ENCODE assay signal across 21 mouse cellular contexts in the genomic region with DNA sequence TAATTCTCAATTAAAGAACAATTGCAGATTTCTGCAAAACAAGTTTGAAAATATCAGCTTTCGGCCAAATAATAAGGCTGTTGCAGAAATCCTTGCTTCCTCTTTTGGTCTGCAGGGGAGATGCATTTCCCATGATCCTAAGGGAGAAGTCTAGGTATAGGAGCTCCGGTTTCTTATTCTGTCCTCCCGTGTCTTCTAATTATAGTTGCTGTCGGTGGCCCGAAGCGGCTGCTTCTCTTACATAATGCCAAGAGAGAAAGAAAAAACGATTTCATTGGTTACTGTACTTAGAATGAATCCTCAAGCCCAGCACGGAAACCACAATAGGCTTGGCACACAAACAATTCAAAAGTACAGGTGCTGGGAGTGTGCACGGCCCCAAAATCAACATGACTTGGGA.
DNase-seq lines count a peak whose midpoint lies in the region; ATAC-seq and TF ChIP-seq lines count a peak whose summit lies in the region.
"Had no signal": no experiment of that assay in that cellular context is flagged by ENCODE, and none has a peak within 500 bp of the region (broad histone marks: within the 10 kb centered on the region; RNA-seq: fewer than 3 reads in every experiment).

No protein-coding gene starts in this region.

- no peak for DNase-seq in frontal cortex, postnatal 10 days (ENCODE audit: low spot score in 2 of 2)
- peak; percentile 16 for DNase-seq in lung, embryonic 14.5 days
- no peak for DNase-seq in lung, postnatal 14 days
- peak; percentile 6 to 65 for DNase-seq in left cerebral cortex, postnatal 25 days (ENCODE audit: low spot score in 2 of 2)
- peak; percentile 23 for DNase-seq in stomach, postnatal 0 days (ENCODE audit: low spot score)
- no peak for DNase-seq in hindbrain, embryonic 14.5 days (ENCODE audit: low spot score)
- DNase-seq: adrenal gland, postnatal 14 days; cerebellum, adult 8-10 months; cerebellum, postnatal 36 days; gastrocnemius, postnatal 10 days; heart, adult 11 months; kidney, adult 8-10 months; kidney, postnatal 10 days had no signal

- ATAC-seq in frontal cortex, adult (ENCODE audit: low TSS enrichment), result peak; percentile 89
- ATAC-seq in lung, embryonic 14.5 days (ENCODE audit: insufficient read depth), result peak; percentile 54; the same call in 1 of the 2 replicates
- ATAC-seq in stomach, postnatal 0 days (ENCODE audit: low FRiP score, low TSS enrichment), result no peak; the same call in 1 of the 2 replicates
- ATAC-seq in hindbrain, embryonic 14.5 days (ENCODE audit: low FRiP score), result no peak
- ATAC-seq: CD4-positive, CD25-positive, alpha-beta regulatory T cell, adult 4 months; hindbrain, embryonic 16.5 days; intestine, embryonic 15.5 days; liver, embryonic 12.5 days had no signal

- H3K27me3 ChIP-seq in lung, embryonic 14.5 days (ENCODE audit: insufficient read depth, low read length), result no peaks in the 10 kb centered on the region
- no peaks in the 10 kb centered on the region for H3K27me3 ChIP-seq in stomach, postnatal 0 days (ENCODE audit: control insufficient read depth, insufficient read depth, low read length)
- H3K27me3 ChIP-seq in hindbrain, embryonic 14.5 days (ENCODE audit: control insufficient read depth, insufficient read depth, low read length), result no peaks in the 10 kb centered on the region
- H3K27me3 ChIP-seq: intestine, embryonic 15.5 days; limb, embryonic 13.5 days; liver, embryonic 12.5 days had no signal

- no peaks in the 10 kb centered on the region for H3K36me3 ChIP-seq in lung, embryonic 14.5 days (ENCODE audit: insufficient read depth)
- no peaks in the 10 kb centered on the region for H3K36me3 ChIP-seq in stomach, postnatal 0 days (ENCODE audit: control insufficient read depth, insufficient read depth, low read length)
- H3K36me3 ChIP-seq in hindbrain, embryonic 14.5 days (replicated peaks; ENCODE audit: control insufficient read depth, insufficient read depth), result no peaks in the 10 kb centered on the region
- H3K36me3 ChIP-seq: intestine, embryonic 15.5 days; limb, embryonic 13.5 days; liver, embryonic 12.5 days; midbrain, embryonic 10.5 days had no signal

- no peak for TF ChIP-seq EP300 in stomach, postnatal 0 days (optimal IDR thresholded peaks at IDR 0.05)

- H3K9ac ChIP-seq in lung, embryonic 14.5 days, result no peak overlapping the region
- H3K9ac ChIP-seq in stomach, postnatal 0 days (ENCODE audit: low read length), result no peak overlapping the region
- no peak overlapping the region for H3K9ac ChIP-seq in hindbrain, embryonic 14.5 days
- H3K9ac ChIP-seq: intestine, embryonic 15.5 days; limb, embryonic 13.5 days; liver, embryonic 12.5 days had no signal

- H3K4me2 ChIP-seq in lung, embryonic 14.5 days, result no peak overlapping the region
- H3K4me2 ChIP-seq in stomach, postnatal 0 days (replicated peaks; ENCODE audit: low read depth), result no peak overlapping the region
- no peak overlapping the region for H3K4me2 ChIP-seq in hindbrain, embryonic 14.5 days (replicated peaks)
- H3K4me2 ChIP-seq: heart, embryonic 11.5 days; intestine, embryonic 15.5 days; limb, embryonic 13.5 days; liver, embryonic 12.5 days had no signal

- H3K4me1 ChIP-seq in lung, embryonic 14.5 days (ENCODE audit: insufficient read depth), result no peaks in the 10 kb centered on the region
- no peaks in the 10 kb centered on the region for H3K4me1 ChIP-seq in stomach, postnatal 0 days (replicated peaks; ENCODE audit: control insufficient read depth, insufficient read depth)
- H3K4me1 ChIP-seq in hindbrain, embryonic 14.5 days (replicated peaks; ENCODE audit: control insufficient read depth, insufficient read depth, low read length), result no peaks in the 10 kb centered on the region
- H3K4me1 ChIP-seq: intestine, embryonic 15.5 days; limb, embryonic 13.5 days; liver, embryonic 12.5 days; midbrain, embryonic 10.5 days had no signal

- H3K4me3 ChIP-seq in lung, embryonic 14.5 days (ENCODE audit: low read depth, low read length), result no peak overlapping the region
- no peak overlapping the region for H3K4me3 ChIP-seq in stomach, postnatal 0 days (ENCODE audit: low read depth, low read length)
- no peak overlapping the region for H3K4me3 ChIP-seq in hindbrain, embryonic 14.5 days (replicated peaks; ENCODE audit: low read length)
- H3K4me3 ChIP-seq: intestine, embryonic 15.5 days; limb, embryonic 13.5 days; liver, embryonic 12.5 days; midbrain, embryonic 10.5 days had no signal

- intact Hi-C loops in left cerebral cortex, postnatal 25 days (cut with DNase I), result no loop called here

- no peaks in the 10 kb centered on the region for H3K9me3 ChIP-seq in lung, embryonic 14.5 days (ENCODE audit: low read depth, low read length)
- H3K9me3 ChIP-seq in stomach, postnatal 0 days (ENCODE audit: control insufficient read depth, low read length), result no peaks in the 10 kb centered on the region
- H3K9me3 ChIP-seq in hindbrain, embryonic 14.5 days (ENCODE audit: control insufficient read depth, low read length), result no peaks in the 10 kb centered on the region
- H3K9me3 ChIP-seq: intestine, embryonic 15.5 days; limb, embryonic 13.5 days; liver, embryonic 12.5 days; midbrain, embryonic 10.5 days had no signal

- no peak for TF ChIP-seq CTCF in lung, embryonic 14.5 days (IDR thresholded peaks at IDR 0.05; ENCODE audit: low read depth)
- no peak for TF ChIP-seq CTCF in stomach, postnatal 0 days (IDR thresholded peaks at IDR 0.05; ENCODE audit: low read depth)

- no peak overlapping the region for H3K27ac ChIP-seq in lung, embryonic 14.5 days (ENCODE audit: low read depth)
- no peak overlapping the region for H3K27ac ChIP-seq in stomach, postnatal 0 days (replicated peaks)
- H3K27ac ChIP-seq in hindbrain, embryonic 14.5 days, result no peak overlapping the region
- H3K27ac ChIP-seq: intestine, embryonic 15.5 days; limb, embryonic 13.5 days; liver, embryonic 12.5 days; midbrain, embryonic 10.5 days had no signal

- 64% methylated on average over 9 of the region's 9 CpGs for WGBS in lung, embryonic 14.5 days
- WGBS in stomach, postnatal 0 days, result 58% methylated on average over 9 of the region's 9 CpGs
- WGBS in hindbrain, embryonic 14.5 days, result 80% methylated on average over 9 of the region's 9 CpGs

Comparison
In these comparisons a context has a peak if more than half of its experiments do, and no peak if none do; other contexts are left out.
1. DNase-seq: peak in lung, embryonic 14.5 days (single experiment), left cerebral cortex, postnatal 25 days (2 of 2) and stomach, postnatal 0 days (single experiment); none in frontal cortex, postnatal 10 days (0 of 2), lung, postnatal 14 days (single experiment) and hindbrain, embryonic 14.5 days (single experiment).
2. ATAC-seq: peak in frontal cortex, adult (single experiment) and lung, embryonic 14.5 days (single experiment); none in stomach, postnatal 0 days (single experiment) and hindbrain, embryonic 14.5 days (single experiment).